Comparison of ENCODE assay signal across 1 mouse cellular context in the genomic region with DNA sequence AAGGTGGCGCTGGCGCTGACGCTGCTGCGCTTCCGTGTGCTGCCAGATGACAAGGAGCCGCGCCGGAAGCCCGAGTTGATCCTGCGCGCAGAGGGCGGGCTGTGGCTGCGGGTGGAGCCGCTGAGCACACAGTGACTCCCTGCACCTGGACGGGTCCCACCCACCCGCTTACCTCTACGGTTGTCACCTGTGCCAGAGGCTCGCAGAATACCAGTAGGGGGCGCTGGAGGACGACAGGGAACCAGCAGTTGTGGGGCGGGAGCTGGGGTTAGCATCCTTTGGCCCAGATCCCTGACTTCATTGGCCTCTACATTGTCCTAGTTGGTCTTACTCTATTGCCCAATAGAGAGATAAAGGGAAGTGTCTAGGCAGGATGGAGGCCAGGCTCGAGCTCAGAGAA.
TF ChIP-seq lines count a peak whose summit lies in the region.

No protein-coding gene starts in this region.

TF ChIP-seq in MEL, 35 proteins besides CTCF, POLR2A, EP300 and RAD21 (continued from another document):
- TF ChIP-seq SIN3A (IDR thresholded peaks at IDR 0.05; ENCODE audit: low read length) = no peak
- TF ChIP-seq MYB (IDR thresholded peaks at IDR 0.05; ENCODE audit: low read depth, low read length) = no peak
- no peak for TF ChIP-seq POLR2AphosphoS5 (IDR thresholded peaks at IDR 0.05; ENCODE audit: borderline replicate concordance, low read depth, low read length)
- no peak for TF ChIP-seq TAL1 (IDR thresholded peaks at IDR 0.05; ENCODE audit: low read length)
- TF ChIP-seq BHLHE40 (IDR thresholded peaks at IDR 0.05; ENCODE audit: borderline replicate concordance, low read depth, low read length) = no peak
- TF ChIP-seq NELFE (IDR thresholded peaks at IDR 0.05; ENCODE audit: low read depth, low read length) = no peak
- TF ChIP-seq KAT2A (conservative IDR thresholded peaks at IDR 0.05; ENCODE audit: low read depth, low read length) = no peak
- no peak for TF ChIP-seq USF1 (IDR thresholded peaks at IDR 0.05; ENCODE audit: low read depth, low read length)
- TF ChIP-seq POLR2AphosphoS2 (IDR thresholded peaks at IDR 0.05; ENCODE audit: low read length) = no peak
- TF ChIP-seq E2F4 (IDR thresholded peaks at IDR 0.05; ENCODE audit: borderline replicate concordance, low read depth, low read length) = no peak
- TF ChIP-seq GABPA (IDR thresholded peaks at IDR 0.05; ENCODE audit: low read depth, low read length) = no peak
- no peak for TF ChIP-seq MYC (IDR thresholded peaks at IDR 0.05; ENCODE audit: low read depth, low read length)
- TF ChIP-seq MAZ (IDR thresholded peaks at IDR 0.05; ENCODE audit: low read depth, low read length) = no peak
- TF ChIP-seq CHD2 (IDR thresholded peaks at IDR 0.05; ENCODE audit: low read length) = no peak
TF ChIP-seq in MEL: peak in this region for 0.
